Mouse (Mus musculus): ENCODE results near the gene Icam4. TPM values are rescaled to one million over a fixed set of nuclear protein-coding genes. Genes with fewer than 3 reads are reported as not detected.
"Not testable (repeated sequence)": the region's sequence is repeated elsewhere in the genome, so short reads cannot be mapped to it uniquely, and the experiment has no call there.

Icam4 gene
- polyA plus RNA-seq, 1 experiment from 2014 or later, result 0.91 TPM

GRCm38 (mm10) chr9:20995069-20995468, 34.1 kb upstream of the Icam4 start:
- Histone ChIP-seq H3K27me3 (ENCODE audit: insufficient read depth, low read length) (no peaks in the 10 kb centered on the region), H3K36me3 (ENCODE audit: insufficient read depth, low read length) (no peaks in the 10 kb centered on the region), H3K9me3 (ENCODE audit: low read length) (no peaks in the 10 kb centered on the region), H3K27ac (ENCODE audit: low read length) (no peak overlapping the region), H3K4me3 (ENCODE audit: low read length) (no peak overlapping the region), H3K4me2 (replicated peaks; ENCODE audit: low read depth, low read length) (no peak overlapping the region), H3K9ac (replicated peaks; ENCODE audit: low read length) (no peak overlapping the region), H3K4me1 (ENCODE audit: insufficient read depth, low read length) (peaks cover 8% of the 10 kb centered on the region; the same call in 1 of the 2 replicates)
- 71% methylated on average over 3 of the region's 3 CpGs for WGBS
- ATAC-seq (ENCODE audit: low FRiP score, low TSS enrichment), result peak; percentile 55

- no peaks in the 10 kb centered on the region for H3K36me3 ChIP-seq (ENCODE audit: insufficient read depth, low read length)
- no peaks in the 10 kb centered on the region for H3K27me3 ChIP-seq (ENCODE audit: insufficient read depth, low read length)
- no peak for ATAC-seq (ENCODE audit: low FRiP score, low TSS enrichment)
- no peak overlapping the region for H3K4me2 ChIP-seq (replicated peaks; ENCODE audit: low read depth, low read length)
- no peaks in the 10 kb centered on the region for H3K9me3 ChIP-seq (ENCODE audit: low read length)
- H3K4me1 ChIP-seq (ENCODE audit: insufficient read depth, low read length), result no peaks in the 10 kb centered on the region; the same call in 1 of the 2 replicates
- H3K4me3 ChIP-seq (ENCODE audit: low read length), result no peak overlapping the region
- H3K27ac ChIP-seq (ENCODE audit: low read length), result no peak overlapping the region
- H3K9ac ChIP-seq (replicated peaks; ENCODE audit: low read length), result no peak overlapping the region
- WGBS, result 87% methylated on average over 8 of the region's 8 CpGs
Observed at GRCm38 (mm10) chr9:20997065-20997464, 32.1 kb upstream of the Icam4 start.

DNA sequence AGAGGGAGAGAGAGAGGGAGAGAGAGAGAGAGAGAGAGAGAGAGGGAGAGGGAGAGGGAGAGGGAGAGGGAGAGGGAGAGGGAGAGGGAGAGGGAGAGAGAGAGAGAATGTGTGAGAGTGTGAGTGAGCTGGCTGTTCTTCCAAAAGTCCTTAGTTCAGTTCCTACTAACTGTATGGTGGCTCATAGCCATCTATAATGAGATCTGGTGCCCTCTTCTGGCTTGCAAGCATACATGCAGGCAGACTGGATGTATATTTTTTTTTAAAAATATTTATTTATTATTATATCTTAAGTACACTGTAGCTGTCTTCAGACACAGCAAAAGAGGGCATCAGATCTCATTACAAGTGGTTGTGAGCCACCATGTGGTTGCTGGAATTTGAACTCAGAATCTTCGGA, 30.8 kb upstream of the Icam4 start:
- 68% methylated on average over 1 of the region's 1 CpGs for WGBS
- H3K27ac ChIP-seq (ENCODE audit: low read length); H3K27me3 ChIP-seq (ENCODE audit: insufficient read depth, low read length): not testable (repeated sequence)

GRCm38 (mm10) chr9:21000811-21001210, 28.4 kb upstream of the Icam4 start:
- H3K36me3 ChIP-seq (ENCODE audit: insufficient read depth, low read length), result 0 out of 2 replicates have a peak, but pooled peaks cover 6% of the 10 kb centered on the region
- H3K27ac ChIP-seq (ENCODE audit: low read length), result no peak overlapping the region
- H3K4me2 ChIP-seq (replicated peaks; ENCODE audit: low read depth, low read length), result no peak overlapping the region
- H3K4me3 ChIP-seq (ENCODE audit: low read length), result no peak overlapping the region
- no peaks in the 10 kb centered on the region for H3K9me3 ChIP-seq (ENCODE audit: low read length)
- no peak overlapping the region for H3K9ac ChIP-seq (replicated peaks; ENCODE audit: low read length)
- no peaks in the 10 kb centered on the region for H3K27me3 ChIP-seq (ENCODE audit: insufficient read depth, low read length)
- no peak for ATAC-seq (ENCODE audit: low FRiP score, low TSS enrichment)
- H3K4me1 ChIP-seq (ENCODE audit: insufficient read depth, low read length), result no peaks in the 10 kb centered on the region

More for the DNA sequence above, 30.8 kb upstream of the Icam4 start:
- not testable (repeated sequence) for H3K9me3 ChIP-seq (ENCODE audit: low read length); ATAC-seq (ENCODE audit: low FRiP score, low TSS enrichment); H3K9ac ChIP-seq (replicated peaks; ENCODE audit: low read length); H3K4me2 ChIP-seq (replicated peaks; ENCODE audit: low read depth, low read length); H3K4me3 ChIP-seq (ENCODE audit: low read length); H3K4me1 ChIP-seq (ENCODE audit: insufficient read depth, low read length); H3K36me3 ChIP-seq (ENCODE audit: insufficient read depth, low read length)

- Histone ChIP-seq H3K27ac (ENCODE audit: low read length) (no peak overlapping the region), H3K4me2 (replicated peaks; ENCODE audit: low read depth, low read length) (no peak overlapping the region), H3K4me1 (ENCODE audit: insufficient read depth, low read length) (no peaks in the 10 kb centered on the region), H3K27me3 (ENCODE audit: insufficient read depth, low read length) (no peaks in the 10 kb centered on the region), H3K4me3 (ENCODE audit: low read length) (no peak overlapping the region), H3K9me3 (ENCODE audit: low read length) (no peaks in the 10 kb centered on the region), H3K9ac (replicated peaks; ENCODE audit: low read length) (no peak overlapping the region), H3K36me3 (ENCODE audit: insufficient read depth, low read length) (peaks cover 14% of the 10 kb centered on the region; the same call in 1 of the 2 replicates)
- ATAC-seq (ENCODE audit: low FRiP score, low TSS enrichment), result no peak
- 51% methylated on average over 6 of the region's 6 CpGs for WGBS
Observed at GRCm38 (mm10) chr9:21001651-21002200, 27.4 kb upstream of the Icam4 start.

GRCm38 (mm10) chr9:21002270-21002626, 26.9 kb upstream of the Icam4 start:
- Histone ChIP-seq H3K4me3 (ENCODE audit: low read length) (peak overlapping the region; percentile 86), H3K4me1 (ENCODE audit: insufficient read depth, low read length) (no peaks in the 10 kb centered on the region), H3K9me3 (ENCODE audit: low read length) (no peaks in the 10 kb centered on the region), H3K9ac (replicated peaks; ENCODE audit: low read length) (peak overlapping the region; percentile 87), H3K36me3 (ENCODE audit: insufficient read depth, low read length) (peaks cover 19% of the 10 kb centered on the region), H3K27ac (ENCODE audit: low read length) (peak overlapping the region; percentile 67), H3K4me2 (replicated peaks; ENCODE audit: low read depth, low read length) (peak overlapping the region; percentile 64), H3K27me3 (ENCODE audit: insufficient read depth, low read length) (no peaks in the 10 kb centered on the region)
- peak; percentile 6 for ATAC-seq (ENCODE audit: low FRiP score, low TSS enrichment)
- 6% methylated on average over 7 of the region's 7 CpGs for WGBS

DNA sequence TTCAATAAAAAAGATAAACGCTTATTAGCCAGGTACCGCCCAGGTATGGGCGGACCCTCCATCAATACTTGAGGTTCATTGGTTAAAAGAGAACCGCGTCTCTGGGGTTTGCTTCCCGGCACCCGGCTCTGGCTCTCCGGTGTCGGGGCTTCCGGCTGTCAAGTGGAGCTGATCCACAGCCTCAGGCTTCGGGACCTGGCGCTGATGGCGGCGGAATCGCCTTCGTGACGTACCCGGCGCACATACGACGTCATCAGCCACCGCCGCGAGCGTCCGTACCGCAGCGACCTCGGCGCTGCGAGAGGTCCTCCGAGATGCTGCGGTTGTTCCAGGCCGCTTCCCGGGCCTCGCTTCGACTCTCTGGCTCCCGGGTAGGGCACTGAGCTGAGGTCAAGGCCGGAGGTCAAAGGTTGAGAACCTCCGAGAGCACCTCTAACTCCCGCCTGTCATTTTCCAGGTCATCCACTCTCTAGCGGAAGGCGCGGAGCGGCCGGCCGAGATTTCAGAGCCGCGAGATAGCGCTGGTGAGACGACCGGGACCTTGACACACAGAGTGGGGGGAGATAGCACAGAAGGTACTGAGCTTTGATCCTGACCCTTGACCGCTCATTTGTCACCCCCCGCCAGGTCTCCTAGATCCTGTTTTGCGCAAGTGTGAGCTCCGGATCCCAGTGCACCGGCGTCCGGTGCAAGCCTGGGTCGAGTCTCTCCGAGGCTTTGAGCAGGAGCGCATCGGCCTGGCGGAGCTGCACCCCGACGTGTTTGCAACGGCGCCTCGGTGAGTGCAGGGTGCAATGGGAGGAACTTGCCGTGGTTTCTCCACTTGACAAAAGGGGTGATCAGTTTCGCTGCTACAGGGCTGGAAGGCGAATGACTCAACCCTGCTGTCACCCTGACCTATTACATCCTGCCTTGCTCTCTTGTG, 26.3 kb upstream of the Icam4 start, which contains the start of gene Mrpl4:
Mrpl4 (plus strand) TSS at position 112 of the 925 bp plus-strand sequence.
- Histone ChIP-seq H3K4me2 (replicated peaks; ENCODE audit: low read depth, low read length) (peak within 1 kb of the TSS; percentile 64), H3K9ac (replicated peaks; ENCODE audit: low read length) (peak within 1 kb of the TSS; percentile 87), H3K9me3 (ENCODE audit: low read length) (no peaks in the 10 kb centered on the region), H3K27me3 (ENCODE audit: insufficient read depth, low read length) (no peaks in the 10 kb centered on the region), H3K27ac (ENCODE audit: low read length) (peak within 1 kb of the TSS; percentile 67), H3K4me3 (ENCODE audit: low read length) (peak within 1 kb of the TSS; percentile 86), H3K36me3 (ENCODE audit: insufficient read depth, low read length) (peaks cover 26% of the 10 kb centered on the region), H3K4me1 (ENCODE audit: insufficient read depth, low read length) (no peaks in the 10 kb centered on the region)
- peak; percentile 83 for ATAC-seq (ENCODE audit: low FRiP score, low TSS enrichment)
- WGBS, result under 1% methylated on average over 72 of the region's 72 CpGs

GRCm38 (mm10) chr9:21007313-21007952, 21.7 kb upstream of the Icam4 start:
- no peak overlapping the region for H3K9ac ChIP-seq (replicated peaks; ENCODE audit: low read length)
- no peak for ATAC-seq (ENCODE audit: low FRiP score, low TSS enrichment)
- 0 out of 2 replicates have a peak, but pooled peaks cover 4% of the 10 kb centered on the region for H3K4me1 ChIP-seq (ENCODE audit: insufficient read depth, low read length)
- H3K27ac ChIP-seq (ENCODE audit: low read length), result no peak overlapping the region
- H3K36me3 ChIP-seq (ENCODE audit: insufficient read depth, low read length), result peaks cover 34% of the 10 kb centered on the region
- no peak overlapping the region for H3K4me2 ChIP-seq (replicated peaks; ENCODE audit: low read depth, low read length)
- H3K27me3 ChIP-seq (ENCODE audit: insufficient read depth, low read length), result no peaks in the 10 kb centered on the region
- no peaks in the 10 kb centered on the region for H3K9me3 ChIP-seq (ENCODE audit: low read length)
- WGBS, result 91% methylated on average over 10 of the region's 10 CpGs
- H3K4me3 ChIP-seq (ENCODE audit: low read length), result no peak overlapping the region

GRCm38 (mm10) chr9:21008007-21008406, 21.2 kb upstream of the Icam4 start:
- Histone ChIP-seq H3K27me3 (ENCODE audit: insufficient read depth, low read length) (no peaks in the 10 kb centered on the region), H3K4me1 (ENCODE audit: insufficient read depth, low read length) (0 out of 2 replicates have a peak, but pooled peaks cover 4% of the 10 kb centered on the region), H3K27ac (ENCODE audit: low read length) (no peak overlapping the region), H3K9ac (replicated peaks; ENCODE audit: low read length) (no peak overlapping the region), H3K4me3 (ENCODE audit: low read length) (no peak overlapping the region), H3K9me3 (ENCODE audit: low read length) (no peaks in the 10 kb centered on the region), H3K36me3 (ENCODE audit: insufficient read depth, low read length) (peaks cover 34% of the 10 kb centered on the region), H3K4me2 (replicated peaks; ENCODE audit: low read depth, low read length) (no peak overlapping the region)
- WGBS, result 81% methylated on average over 7 of the region's 7 CpGs
- no peak for ATAC-seq (ENCODE audit: low FRiP score, low TSS enrichment)
